Mouse (Mus musculus) left cerebral cortex, adult 9 months (tissue): Measurements from ENCODE around the gene Psme3.

Experiments used
- DNase-seq, 2 experiments: peaks; one replicate each; pipeline ENCODE4 v3.0.0; 2022; ENCODE audit warnings: low spot score in 2 of 2

Psme3 gene

DNA sequence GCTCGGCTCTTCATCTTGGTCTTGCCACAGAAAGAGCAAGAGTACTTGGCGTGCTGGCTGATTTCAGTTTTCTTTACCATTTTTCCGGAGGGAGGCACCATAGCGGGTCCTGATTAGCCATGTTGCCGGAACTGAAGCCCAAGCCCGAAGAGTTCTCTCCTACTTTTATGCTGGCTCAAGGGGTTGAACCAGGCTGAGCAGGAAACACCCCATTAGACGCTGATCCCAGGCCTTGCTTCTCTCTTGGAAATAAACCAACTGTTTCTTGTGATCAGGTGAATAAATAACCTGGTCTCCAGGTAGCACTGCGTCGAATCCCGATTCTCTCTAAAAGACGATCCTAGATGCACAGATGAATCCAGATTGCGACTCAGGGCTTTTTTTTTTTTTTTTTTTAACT lies 37.4 kb downstream of the Psme3 start:
- no peak for DNase-seq

DNA sequence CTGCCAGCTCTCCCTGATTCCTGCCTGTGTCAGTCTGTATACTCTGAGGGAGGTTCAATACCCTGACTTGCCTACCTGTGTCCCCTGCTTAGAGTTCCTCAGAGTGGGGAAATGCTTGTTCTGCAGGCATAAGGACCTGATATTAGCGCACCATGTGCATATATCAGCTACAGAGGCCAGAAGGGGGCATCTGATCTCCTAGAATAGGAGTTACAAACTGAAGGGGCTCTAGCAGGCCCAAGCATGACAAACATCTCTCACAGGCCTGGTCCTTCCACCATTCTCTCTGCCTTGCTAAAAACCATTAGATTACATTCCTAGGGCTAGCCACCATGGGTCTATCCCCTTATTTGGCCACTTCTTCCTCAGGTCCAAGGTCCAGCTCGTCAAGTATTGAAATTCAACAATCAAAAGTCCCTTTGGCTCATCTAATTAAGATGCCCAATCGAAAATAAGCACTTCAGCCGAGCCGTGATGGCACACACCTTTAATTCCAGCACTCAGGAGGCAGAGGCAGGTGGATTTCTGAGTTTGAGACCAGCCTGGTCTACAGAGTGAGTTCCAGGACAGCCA lies 38.5 kb downstream of the Psme3 start:
- DNase-seq: no peak

DNA sequence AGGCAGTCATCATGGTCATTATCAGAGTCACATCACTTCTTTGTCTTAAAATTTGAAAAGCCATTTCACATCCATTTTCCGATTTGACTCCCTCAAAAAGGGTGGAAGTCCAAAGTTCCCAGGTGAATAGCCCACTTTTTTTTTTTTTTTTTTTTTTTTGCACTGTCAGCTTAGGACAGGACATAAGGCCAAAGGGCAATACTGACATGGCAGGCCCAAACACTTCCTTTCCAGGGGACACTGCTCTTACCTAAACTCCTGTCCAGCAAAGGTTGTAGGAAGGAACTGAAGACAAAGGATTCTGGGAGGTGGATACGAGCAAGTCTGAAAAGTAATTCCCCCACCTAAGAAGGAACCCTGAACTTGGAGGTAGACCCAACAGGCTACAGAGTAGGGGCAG lies 39.9 kb downstream of the Psme3 start:
- DNase-seq: no peak

DNA sequence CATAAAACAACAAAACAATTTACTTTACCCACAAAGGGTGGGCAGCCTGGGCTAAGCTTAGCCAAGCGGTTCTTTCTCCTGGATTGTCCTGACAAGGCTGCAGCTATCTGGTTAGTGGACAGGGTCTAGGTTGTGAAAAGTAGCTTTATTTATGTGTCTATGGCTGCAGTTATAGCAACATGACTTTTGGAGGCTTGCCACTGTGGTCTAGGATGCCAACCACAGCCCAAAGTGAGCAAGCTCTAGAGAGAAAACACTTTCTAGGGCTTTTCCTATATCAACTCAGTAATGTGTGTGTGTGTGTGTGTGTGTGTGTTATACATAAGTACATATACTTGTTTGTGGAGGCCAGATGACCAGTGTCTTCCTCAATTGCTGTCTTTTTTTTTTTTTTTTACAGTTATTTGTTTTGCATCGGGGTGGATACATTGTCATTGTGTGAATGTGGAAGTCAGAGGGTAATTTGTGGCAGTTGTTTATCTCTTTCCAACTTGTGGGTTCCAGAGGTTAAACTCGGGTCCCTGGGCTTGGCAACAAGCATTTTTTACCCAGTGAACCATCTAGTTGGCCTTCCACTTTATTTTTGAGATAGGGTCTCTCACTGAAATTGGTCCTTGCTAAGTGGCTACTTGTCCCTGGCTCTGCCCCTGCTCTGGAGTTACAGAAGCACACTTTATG lies 41.6 kb downstream of the Psme3 start:
- no peak for DNase-seq

DNA sequence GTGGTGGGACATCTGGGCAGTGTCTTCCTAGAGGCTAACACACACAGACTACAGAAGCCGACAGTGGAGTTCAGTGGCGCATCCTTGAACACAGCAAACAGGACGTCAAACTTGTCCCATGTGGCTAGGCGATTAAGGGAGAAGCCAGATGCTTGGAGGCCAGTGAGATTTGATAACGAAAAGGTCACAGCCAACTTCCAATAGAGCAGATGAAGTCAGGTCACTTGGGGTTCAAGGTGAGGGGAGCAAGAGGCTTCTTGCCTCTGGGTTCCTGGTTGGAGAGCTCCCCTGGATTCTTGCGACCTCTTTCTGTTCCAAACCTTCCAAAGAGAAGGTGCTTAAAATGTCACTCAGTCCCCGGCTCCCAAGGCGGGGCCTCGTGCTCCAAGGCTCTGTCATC lies 43.8 kb downstream of the Psme3 start:
- no peak for DNase-seq

DNA sequence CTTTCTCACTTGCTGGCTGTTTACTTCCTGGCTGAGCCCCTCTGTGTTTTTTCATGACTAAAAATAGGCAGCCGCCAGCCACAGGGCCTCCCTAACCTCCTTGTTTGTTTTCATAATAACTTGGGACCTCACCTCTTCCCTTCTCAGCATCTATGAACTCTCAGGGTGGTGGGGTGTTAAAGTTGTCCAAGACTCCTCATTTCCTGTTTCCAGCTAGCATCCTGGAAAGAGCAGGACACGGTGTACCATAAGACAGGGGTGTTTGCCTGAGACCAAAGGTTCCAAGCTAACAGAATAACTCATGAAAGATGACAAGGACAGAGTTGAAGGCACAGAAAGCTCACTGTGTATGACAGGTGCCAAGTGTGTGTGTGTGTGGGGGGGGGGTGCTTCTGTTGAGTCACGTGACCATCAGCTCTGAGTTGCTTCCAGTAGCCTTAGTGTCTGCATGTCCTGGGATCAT lies 44.7 kb downstream of the Psme3 start:
- no peak for DNase-seq

DNA sequence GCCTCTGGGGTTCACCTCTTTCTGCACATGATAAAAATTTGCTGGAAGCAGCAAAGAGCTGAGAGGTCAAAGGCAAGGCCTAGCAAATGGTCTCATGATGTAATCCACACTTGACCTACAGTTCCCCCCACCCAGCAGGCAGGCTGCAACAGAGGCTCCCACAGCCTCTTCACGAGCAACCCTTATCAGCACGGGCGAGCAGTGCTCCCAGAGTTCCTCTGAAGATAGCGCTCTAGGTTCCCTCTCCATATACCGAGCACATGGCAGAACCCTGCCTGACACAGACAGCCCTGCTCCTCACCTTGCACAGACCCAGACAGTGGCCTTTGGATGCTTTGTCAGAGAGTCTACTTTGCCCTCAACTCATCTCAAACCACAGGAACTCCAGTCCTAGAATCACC lies 48.5 kb downstream of the Psme3 start:
- DNase-seq: no peak

DNA sequence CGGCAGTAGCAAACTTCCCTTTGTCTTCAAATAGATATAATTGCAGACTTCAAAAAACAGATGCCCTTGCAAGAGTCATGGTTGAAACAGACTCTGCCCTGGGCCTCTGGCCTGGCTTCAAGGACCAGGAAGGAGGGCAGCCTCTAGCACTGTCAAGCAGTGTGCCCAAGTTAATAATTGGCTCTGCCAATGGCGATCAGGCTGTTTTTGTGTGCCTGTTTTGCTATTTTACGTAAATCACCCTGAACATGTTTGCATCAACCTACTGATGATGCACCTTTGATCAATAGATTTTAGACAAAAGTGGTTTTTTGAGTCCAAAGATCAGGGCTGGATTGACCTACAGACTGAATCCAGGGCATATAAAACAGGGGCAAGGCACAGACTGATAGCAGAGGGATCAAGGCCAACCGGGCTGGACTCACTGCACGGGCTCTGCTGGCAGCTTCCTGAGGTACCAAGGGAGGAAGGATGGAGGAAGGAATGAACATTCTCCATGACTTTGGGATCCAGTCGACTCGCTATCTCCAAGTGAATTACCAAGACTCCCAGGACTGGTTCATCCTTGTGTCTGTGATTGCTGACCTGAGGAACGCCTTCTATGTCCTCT lies 51.4 kb downstream of the Psme3 start, which contains the start of gene G6pc:
TSS of gene G6pc (plus strand) at position 236 of the 610 bp plus-strand sequence.
- DNase-seq: no peak

DNA sequence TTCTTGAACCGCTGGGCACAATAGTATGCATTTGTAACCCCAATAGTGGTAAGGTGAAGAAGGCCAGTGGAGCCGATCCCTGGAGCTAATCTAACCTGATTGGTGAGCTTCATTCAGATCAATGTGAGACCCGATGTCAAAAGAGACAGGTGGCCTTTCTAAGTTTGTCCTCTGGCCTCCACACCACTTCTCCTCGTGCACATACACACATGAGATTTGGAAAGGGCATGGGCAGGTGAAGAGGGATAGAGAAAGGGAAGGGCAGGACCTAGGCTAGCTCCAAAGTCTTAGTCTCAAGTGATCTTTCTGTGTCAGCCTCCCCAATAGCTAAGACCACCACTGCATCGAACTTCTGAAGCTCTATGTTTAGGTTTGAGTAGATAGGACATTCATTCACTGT lies 54.1 kb downstream of the Psme3 start:
- no peak for DNase-seq
